Mouse (Mus musculus) forelimb bud, embryonic 11.5 days (tissue): ENCODE data around the gene Duoxa2.
"Not testable (repeated sequence)": the region's sequence is repeated elsewhere in the genome, so short reads cannot be mapped to it uniquely, and the experiment has no call there.

Experiments
- DNase-seq: peaks from one replicate; pipeline ENCODE4 v3.0.0-alpha.2; 2012; ENCODE audit warnings: low read depth, low spot score

Gene Duoxa2

DNA sequence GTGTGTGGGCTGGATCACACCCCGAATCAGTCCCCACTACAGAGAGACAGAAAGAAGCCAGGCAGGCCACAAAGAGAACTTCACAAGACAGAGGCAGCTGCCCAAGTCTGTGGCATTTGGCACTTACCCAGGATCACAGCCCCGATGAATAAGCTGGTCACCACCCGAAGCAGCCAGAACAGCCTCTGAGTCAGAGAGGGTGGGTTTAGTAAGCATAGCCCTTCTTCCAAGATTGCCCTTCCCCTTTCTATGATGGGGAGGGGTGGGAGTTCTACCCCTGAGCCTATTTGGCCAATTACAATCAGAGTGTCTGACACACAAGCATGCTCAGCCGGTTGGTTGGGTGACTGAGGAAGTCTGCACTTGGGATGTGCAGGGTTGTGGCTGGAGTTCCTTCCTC lies 7.5 kb downstream of the Duoxa2 start:
- DNase-seq: no peak

DNA sequence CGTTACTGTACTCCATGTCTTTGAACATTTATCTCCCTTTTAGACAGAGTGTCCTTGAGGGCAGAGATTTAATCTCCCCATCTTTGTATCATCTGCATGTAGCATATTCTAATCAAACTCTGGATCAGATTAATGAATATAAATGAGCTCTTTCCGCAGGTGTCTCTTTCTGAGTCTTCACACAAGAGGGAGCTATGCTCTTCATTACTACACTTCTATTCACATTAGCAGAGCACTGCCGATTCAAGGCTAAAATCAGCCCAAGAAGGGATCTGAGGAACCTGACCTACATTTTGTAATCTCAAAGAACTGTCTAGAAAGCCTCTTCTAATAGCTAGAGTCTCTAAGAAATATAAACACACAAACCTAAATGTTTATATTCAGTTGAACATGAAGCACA lies 10.9 kb downstream of the Duoxa2 start:
- no peak for DNase-seq

DNA sequence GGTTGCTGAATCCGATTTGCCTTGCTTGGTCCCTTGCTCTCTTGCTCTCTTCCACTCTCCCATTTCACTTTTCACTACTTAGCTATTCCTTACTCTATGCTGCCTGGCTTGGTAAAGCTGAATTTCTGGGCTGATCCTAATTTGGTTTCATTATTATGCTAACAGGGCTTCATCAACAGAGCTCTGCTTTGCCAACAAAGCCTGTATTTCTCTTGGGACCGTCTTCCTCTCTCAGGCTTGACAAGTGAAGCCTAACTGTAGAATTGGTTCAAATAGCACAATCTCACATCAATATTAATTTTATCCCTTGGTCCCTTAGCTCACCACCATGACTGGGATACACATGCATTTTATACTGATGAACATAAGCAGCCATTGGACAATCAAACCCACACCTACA lies 12.9 kb downstream of the Duoxa2 start:
- DNase-seq: no peak

DNA sequence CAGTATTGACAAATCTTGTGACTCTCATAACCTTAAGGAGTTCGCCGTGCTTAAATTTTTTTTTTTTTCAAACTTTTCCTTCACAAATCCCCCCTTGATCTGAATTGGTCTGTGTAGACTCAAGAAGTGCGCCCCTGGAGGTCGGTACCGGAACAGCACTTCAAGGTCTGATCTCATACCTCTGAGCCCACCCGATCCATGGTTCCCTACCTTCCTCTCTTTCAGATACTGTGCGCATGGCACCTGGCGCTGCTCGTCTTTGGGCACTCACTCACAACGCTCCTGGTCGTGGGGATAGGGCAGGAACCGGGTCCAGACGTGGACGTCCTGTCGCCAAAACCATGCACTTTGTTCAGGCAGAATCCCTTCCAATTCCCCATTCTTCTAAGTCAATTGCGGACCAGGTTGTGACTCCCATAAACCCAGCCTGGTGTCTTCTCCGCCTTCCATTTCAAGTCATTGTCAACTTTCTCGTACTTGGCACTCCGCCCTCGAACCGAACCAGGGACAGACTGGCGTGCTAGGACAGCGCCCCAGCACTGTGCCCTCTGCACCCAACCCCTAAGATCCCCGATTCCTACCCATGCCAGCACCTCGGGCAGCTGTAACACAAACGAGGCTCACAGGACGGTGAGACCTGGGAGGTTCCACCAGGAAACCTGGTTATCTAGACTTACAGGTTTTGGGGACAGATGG lies 14.2 kb downstream of the Duoxa2 start:
- DNase-seq: peak; percentile 74

DNA sequence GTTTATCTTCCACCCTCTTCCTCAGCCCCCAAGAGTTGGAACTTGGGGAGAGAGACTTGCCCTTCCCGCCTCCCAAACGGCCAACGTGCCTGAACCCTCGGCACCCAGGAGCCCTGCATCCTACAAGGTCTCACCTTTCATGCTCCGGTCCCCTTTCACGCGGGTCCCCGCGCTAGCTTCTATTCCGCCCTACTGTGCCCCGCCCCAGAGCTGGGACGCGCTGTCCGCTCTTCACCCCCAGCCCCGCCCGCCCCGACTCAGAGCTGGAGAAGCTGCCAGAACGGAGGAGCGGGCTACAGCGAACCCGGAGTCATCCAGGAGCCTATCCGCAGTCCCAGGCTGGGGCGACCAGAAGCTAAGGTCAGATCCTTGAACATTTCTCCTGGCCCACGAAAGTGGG lies 14.8 kb downstream of the Duoxa2 start, which contains the start of gene Duoxa1:
Gene Duoxa1 (minus strand): TSS at position 195 of the 400 bp plus-strand sequence.
- DNase-seq: no peak

DNA sequence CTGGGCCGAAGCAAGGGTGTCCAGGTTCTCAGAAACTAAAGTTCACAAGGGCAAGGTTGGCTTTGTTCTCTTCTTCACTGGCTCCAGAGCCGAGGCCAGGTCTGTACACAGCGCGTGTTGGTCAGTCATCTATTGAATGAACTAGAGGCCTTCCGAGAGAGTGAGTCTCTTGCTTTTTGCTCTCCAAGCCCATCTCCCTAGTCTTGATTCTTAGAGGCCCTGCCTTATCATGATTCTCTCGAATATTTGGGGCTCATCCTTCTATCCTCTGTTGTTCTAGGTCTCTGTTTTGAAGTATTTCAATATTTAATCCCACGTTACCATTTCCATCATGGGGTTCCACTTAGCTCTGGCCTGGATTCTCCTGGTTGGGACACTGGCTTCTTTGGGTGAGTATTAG lies 16.7 kb downstream of the Duoxa2 start, which contains the start of gene Duox1:
Gene Duox1 (plus strand): TSS at position 301 of the 400 bp plus-strand sequence.
- no peak for DNase-seq

DNA sequence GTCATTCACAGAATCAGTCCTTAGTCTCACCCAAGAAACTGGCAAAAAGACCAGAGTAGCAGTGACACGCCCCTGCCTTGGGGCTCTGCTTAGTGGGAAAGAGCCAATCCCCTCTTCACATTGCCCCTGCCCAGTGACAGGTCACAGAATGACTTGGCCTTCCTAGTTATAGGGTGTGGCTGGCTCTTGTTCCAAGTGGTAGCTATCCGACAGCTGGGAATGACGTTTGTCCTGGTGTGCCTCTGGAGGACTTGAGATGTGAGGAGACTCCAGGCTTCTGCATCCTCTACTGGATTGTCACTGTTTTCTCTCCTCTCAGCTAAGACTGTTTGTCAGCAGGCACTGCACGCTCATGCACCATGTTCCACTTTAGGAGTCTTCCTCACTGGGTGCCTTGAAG lies 18.7 kb downstream of the Duoxa2 start:
- DNase-seq: no peak

DNA sequence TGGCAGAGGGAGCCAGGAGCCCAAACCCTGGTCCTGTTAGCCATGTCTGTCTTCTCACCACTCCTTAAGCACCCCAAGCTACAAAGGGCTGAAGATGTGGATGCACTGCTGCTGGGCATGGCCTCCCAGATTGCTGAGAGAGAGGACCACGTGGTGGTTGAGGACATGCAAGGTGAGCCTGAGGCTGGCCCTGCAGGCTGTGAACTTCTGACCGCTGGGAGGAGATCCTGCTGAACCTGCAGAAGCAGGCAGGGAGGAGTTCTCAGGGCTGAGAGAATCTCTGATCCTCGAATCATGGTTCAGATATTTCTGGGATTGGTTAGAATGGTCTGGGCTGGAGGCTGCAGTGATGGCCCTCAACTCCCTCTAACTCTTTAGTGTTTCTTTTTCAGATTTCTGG lies 25.3 kb downstream of the Duoxa2 start:
- no peak for DNase-seq

DNA sequence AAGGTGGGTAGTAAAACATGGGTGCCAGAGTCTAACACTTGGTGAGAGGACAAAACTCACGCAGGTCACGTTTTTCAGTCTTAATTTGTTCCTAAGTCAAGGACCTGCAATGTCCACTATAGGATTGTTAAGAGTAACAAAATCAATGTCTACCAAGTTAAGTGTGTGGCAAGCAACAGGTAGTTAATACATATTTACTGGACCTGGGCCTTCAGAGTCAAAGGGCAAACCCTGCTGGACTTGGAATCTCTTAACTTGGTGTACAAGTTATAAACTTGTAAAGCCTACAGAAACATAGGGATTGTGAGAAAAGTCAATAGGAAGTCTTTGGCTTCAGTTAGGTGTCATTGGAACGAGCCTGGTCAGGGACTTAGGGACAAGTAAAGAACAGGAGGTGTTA lies 25.9 kb downstream of the Duoxa2 start:
- no peak for DNase-seq

DNA sequence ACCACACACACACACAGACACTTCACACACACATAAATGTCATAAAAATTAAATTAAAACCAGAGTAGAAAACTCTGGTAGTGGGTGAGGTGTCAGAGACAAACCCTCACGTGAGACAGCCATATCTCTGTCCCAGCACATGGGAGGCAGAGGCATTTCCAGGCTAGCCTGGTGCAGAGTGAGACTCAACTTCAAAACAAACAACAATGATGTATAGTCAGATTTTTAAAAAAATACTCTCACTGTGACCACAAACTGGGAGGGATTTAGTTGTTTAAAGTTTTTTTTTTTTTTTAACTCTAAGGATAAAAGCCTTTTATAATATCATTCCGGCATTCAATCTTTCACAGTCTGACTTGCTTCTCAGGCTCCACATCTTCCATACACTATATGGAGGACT lies 26.7 kb downstream of the Duoxa2 start:
- DNase-seq: no peak

DNA sequence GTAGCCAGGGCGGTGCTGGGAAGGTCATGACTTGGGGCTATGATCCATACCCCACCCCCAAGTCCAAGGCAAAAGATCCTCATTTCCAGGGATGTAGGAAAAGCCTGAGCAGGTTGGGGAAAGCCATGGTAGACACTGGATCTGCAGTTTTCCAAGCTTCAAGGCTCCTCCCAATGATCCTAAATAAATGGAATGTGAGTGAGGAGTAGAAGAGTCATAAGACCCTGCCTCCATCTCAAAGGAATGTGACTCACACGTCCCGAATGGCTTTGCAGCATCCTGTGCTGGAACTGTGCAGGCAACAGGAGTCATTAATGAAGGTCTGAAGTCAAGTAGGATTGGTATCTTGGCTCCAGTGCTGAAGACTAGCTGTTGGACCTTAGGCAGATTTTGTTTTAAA lies 29.3 kb downstream of the Duoxa2 start:
- DNase-seq: no peak

DNA sequence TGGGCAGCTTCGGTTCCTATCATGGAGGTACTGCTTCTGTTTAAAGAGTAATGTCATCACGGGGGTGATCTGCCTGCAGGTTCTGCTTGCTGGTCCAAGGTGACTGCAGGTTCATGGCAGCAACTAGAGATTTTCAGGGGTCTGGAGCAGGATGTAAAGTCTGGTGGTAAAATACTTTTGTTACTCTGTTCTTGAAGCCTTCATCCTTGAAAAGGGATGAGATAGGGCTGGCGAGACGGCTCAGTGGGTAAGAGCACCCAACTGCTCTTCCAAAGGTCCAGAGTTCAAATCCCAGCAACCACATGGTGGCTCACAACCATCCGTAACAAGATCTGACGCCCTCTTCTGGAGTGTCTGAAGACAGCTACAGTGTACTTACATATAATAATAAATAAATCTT lies 31.6 kb downstream of the Duoxa2 start:
- not testable (repeated sequence) for DNase-seq

DNA sequence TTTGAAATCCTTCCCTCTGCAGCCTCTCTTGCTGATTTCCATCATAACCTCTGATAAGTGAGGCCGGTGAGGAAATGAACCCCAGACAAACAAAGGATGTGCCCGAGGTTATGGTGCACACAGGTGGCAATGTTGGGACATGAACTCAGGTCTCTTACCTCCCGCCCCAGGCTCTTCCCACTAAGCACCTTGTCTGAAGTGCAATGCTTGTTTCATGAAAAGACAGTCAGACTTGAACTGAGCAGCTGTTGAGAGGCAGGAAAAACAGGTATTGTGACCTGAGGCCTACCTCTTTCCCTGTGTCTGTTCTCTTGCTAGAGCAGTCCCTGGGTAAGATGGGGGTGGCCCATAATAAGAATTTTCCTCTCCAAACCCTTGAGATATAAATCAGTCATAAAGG lies 33.5 kb downstream of the Duoxa2 start:
- no peak for DNase-seq

DNA sequence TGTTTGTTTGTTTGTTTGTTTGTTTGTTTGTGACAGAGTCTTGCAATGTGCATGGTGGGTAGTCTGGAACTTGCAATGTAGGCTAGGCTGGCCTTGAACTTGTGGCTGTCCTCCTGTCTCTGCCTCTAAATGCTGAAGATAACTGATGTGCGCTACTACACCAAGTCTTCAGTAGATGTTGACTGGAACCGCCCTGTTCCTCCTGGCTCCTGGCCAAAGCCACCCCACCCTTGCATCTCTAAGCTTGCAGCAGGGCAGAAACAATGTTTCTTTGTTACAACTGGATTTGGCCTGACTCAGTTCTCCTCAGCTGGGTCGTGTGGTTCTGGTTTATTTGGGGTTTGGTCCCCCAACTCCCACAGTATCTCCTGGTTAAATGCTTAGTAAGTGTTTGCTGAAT lies 35.5 kb downstream of the Duoxa2 start:
- no peak for DNase-seq

DNA sequence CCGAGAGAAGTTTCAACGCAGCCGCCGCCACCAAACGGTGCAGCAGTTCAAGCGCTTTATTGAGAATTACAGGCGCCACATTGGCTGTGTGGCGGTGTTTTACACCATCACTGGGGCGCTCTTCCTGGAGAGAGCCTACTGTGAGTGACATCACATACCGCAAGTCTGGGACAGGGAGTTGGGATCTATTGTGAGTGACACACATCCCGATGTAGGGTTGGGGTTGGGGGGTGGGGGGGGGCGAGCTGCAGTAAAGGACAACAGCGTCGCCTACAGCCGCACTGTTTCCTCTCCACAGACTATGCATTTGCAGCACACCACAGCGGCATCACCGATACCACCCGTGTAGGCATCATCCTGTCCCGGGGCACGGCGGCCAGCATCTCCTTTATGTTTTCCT lies 38.6 kb downstream of the Duoxa2 start:
- no peak for DNase-seq

DNA sequence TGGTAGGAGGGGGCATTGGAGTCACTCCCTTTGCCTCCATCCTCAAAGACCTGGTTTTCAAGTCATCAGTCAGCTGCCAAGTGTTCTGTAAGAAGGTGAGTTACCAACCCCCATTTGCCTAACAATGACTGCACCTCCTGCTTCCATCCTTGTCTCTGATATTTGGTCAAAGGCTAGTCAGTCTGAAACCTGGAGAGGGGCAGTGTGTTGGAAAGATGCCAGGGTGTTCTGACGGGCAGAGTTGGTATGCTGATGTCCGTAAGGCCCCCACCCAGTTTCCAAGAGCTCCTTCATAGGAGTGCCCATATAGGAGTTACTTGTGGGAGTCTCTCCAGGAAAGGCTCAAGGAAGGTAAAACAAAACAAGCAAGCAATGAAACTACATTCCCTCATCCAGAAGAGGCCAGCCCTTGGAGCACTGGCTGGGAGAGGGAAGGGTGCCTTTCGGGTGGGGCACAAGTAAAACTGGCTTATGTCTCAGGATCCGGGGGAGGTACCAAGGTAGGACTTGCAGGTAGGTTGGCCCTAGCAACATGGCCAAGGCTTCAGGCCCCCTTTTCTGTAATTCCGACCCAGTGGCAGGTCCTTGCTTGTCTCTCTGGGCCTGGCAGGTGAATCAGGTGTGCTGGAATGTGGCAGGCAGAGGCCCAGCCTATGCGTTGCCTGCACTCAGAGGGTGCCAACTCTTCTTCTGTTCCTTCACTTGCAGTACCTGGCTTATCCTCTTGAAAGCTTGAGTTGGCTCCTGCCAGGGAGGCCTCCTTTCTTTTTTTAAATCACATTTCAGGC lies 46.6 kb downstream of the Duoxa2 start:
- DNase-seq: no peak

DNA sequence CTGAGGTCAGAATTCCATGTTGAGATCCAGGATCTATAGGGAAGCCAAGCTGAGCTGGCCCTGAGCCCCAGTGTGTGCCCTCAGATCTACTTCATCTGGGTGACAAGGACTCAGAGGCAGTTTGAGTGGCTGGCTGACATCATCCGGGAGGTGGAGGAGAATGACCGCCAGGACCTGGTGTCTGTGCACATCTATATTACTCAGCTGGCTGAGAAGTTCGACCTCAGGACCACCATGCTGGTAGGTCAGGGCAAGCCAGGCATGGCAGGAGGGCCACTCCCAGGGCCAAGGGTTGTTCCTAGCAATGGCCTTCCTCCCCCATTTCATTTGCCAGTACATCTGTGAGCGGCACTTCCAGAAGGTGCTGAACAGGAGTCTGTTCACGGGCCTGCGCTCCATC lies 47.5 kb downstream of the Duoxa2 start:
- not testable (repeated sequence) for DNase-seq

DNA sequence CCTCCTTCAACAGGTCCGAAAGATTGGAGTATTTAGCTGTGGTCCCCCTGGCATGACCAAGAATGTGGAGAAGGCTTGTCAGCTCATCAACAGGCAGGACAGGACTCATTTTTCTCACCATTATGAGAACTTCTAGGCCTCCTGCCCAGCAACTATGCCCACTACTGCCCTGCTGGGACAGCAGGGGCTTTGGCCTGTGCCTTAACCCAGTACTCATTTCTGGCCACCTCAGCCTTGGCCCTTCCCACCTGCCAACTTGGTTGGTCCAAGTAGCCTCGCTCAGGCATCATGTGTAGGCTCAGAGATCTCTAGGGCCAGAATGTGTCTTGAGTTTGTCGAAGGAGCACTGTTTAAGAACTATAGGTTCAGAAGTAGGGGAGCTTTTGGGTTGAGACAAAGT lies 48.6 kb downstream of the Duoxa2 start:
- DNase-seq: no peak

DNA sequence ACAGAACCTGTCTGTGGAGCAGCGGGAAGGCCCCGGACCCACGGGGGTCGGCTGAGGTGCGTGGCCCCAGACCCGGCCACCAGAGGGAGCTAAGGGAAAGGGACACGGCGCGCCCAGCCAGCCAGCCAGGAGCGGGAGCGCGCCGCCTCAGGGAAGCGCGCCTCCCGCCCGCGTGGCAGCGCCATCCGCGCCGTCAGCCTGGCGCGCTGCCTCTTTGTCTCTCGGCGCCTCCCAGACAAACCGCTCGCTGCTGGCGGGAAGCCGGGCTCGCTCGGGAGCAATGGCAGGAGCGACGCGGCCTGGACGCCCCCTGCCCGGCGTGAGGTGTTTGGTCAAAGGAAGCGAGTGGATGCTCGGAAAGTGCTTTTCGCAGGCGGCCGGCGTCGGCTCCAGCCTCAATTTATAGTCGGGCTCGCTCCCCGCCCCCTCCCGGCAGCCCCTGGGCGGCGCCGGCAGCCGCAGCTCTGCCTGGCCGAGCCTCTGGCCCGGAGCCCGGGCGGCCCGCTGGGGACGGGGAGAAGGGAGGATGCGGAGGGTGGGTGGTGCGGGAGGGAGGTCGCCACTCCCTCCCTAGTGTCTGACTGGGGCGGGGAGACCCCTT lies 49.9 kb downstream of the Duoxa2 start:
- DNase-seq: peak; percentile 76

DNA sequence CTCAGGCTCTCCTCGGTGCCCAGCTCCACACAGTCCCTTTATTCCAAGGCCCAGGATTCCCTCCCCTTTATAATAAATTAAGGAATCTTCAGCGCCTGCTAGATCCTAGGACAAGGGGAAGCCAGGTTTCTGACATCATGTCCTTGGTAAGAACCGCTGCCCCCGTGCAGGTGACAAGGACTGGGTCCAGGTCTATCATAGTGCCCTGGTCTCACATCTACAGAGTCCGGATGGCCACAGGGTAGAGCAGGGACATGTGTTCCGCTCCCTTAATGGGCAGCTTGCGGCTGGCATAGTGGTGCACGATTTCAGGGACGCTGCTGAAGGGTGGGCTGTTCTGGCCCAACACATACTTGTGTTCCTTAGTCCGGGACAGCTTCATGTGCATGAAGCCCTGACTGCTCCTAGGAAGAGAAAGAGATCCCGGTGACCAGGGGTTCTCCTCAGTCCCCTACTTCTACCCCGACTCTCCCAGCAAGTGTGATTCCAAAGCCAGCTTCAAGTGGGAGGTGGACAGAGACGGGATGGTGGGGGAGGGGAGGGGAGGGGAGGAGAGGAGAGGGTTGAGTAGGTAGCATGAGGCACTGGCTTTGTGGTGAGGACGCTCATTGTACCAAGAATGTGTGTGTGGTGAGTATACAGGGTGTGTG lies 50.6 kb downstream of the Duoxa2 start:
- DNase-seq: peak; percentile 44

DNA sequence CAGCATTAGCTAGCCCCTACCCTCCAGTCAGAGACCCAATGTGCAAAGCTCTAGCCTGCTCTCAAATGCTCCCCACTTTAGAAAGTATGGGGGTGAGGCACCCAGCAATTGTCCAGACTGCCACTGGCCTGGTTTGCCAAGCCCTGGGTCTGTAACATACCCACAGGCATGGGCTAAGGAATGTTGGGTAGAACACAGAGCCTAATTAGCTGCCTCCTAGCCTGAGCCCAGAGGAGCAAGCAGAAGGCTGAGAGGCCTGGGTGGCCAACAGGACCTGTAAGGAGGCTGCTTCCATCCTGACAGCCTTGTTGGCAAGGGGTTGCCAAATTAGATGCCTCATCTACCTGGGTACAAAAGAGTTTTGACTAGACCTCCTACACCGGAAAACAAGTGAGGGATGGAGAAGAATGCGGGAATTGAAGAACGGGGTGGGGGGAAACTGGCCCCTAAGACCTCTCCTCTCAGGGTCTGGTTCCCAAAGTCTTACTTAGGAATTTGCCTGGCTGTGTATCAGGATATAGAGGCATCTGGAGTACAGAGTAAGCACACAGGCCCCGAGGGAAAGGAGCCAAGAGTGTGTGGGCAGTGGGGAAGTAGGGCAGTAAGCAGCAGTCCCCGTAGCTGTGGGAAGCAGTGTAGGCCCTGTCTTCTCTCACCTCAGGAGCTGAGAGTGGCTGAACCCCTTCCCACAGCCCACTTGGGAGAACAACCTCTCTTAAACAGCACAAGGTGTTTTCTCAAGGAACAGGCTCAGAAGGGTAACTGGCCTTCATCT lies 52.6 kb downstream of the Duoxa2 start:
- no peak for DNase-seq
